Mouse (Mus musculus): ENCODE results near the gene D5Ertd577e.
"Not testable (repeated sequence)": the region's sequence is repeated elsewhere in the genome, so short reads cannot be mapped to it uniquely, and the experiment has no call there.

D5Ertd577e gene

DNA sequence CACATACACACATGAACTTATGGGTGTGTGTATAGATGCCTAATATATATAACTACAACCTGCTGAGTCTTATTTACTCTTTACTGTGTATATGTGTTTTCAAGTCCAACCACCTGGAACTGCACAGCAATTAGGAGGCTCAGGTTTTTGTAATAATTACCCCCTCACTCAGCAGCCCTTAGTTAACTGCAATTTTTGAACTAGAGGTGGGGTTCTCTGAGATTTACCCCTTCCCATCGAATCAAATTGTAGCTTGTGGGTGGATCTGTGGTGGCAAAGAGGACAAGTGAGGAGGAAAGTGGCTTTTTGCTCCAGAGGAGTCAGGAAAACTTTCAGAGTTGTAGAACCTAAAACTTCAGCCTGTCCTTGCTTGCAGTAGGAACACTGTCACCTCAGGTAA, at the start of gene D5Ertd577e:
TSS of gene D5Ertd577e (plus strand) at position 301 of the 400 bp plus-strand sequence.
- not testable (repeated sequence) for DNase-seq (ENCODE audit: low spot score)

DNA sequence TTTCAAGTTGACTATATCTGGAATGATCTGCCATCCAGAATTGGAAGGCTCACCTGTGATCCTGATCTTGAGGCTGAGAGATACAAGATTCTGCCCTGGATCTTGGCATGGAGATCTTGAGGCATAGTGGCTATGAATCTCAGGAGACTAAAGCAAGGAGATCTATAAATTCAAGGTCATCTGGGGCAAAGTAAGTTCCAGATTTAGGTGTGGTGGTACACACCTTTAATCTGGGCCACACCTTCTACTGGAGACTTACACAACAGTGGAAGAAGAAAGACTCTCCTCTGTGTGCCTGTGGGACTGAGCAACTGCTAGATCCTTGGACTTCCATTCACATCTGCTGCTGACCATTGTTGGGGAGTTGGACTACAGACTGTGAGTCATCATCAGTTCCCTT, 53.9 kb downstream of the D5Ertd577e start, which contains the start of gene Gm3286:
TSS of gene Gm3286 (plus strand) at position 301 of the 400 bp plus-strand sequence.
- DNase-seq (ENCODE audit: low spot score), result not testable (repeated sequence)

Measured in testis, postnatal 10 days (tissue).